Mouse (Mus musculus): ENCODE data around the gene Tspan4.

DNA sequence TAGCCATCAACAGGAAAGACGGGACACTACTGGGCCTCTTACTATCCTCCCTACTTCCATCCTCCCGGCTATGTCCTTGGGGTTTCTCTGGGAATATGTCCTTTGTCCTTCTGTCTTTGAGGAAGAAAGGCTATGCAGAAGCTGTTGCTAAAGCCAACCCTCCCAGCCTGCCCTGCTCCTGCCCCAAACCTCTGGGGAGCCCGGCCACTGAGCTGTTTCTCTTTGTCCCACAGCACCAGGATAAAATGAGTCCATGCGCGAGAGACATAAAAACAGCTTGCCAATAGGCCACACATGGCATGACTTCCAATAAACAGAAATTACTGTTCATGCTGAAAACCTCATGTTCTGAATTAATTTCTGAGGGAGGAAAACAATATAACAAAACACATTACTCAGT, 43.3 kb downstream of the Tspan4 start:
- TF ChIP-seq CTCF (IDR thresholded peaks at IDR 0.05) = no peak
- no peak for TF ChIP-seq EP300 (IDR thresholded peaks at IDR 0.05)

All from lung, postnatal 0 days (tissue).